Mouse (Mus musculus) lung, postnatal 0 days (tissue): Measurements from ENCODE around the gene Sez6l. TPM values are rescaled to one million over a fixed set of nuclear protein-coding genes. Genes with fewer than 3 reads are reported as not detected.

ENCODE experiments used
- ATAC-seq: fragments of 200-750 bp; cut with Nextera tagmentation; 2 replicates; pipeline ENCODE4 v1.8.0; 2017; ENCODE audit warnings: moderate library complexity
- DNase-seq: peaks from one replicate; pipeline ENCODE4 v3.0.0-alpha.2; 2016; ENCODE audit warnings: low spot score
- H3K27ac ChIP-seq: fragments of 300-500 bp; sonication (generic); 2 replicates; pipeline ENCODE4 v1.5.1; 2014; ENCODE audit warnings: antibody characterized with exemption, mild to moderate bottlenecking, low read length, mixed read lengths
- H3K27me3 ChIP-seq: fragments of 300-500 bp; sonication (generic); replicated peaks from 2 replicates; pipeline ENCODE4 v1.6.1; 2014; ENCODE audit warnings: low read length, mixed read lengths; ENCODE audit not compliant: insufficient read depth
- H3K36me3 ChIP-seq: fragments of 300-500 bp; sonication (generic); 2 replicates; pipeline ENCODE4 v1.6.1; 2014; ENCODE audit warnings: low read length, mixed read lengths; ENCODE audit not compliant: insufficient read depth
- H3K4me1 ChIP-seq: fragments of 300-500 bp; sonication (generic); 2 replicates; pipeline ENCODE4 v1.6.1; 2014; ENCODE audit warnings: antibody characterized with exemption, low read depth, low read length, mixed read lengths; ENCODE audit not compliant: insufficient read depth
- H3K4me2 ChIP-seq: fragments of 300-500 bp; sonication (generic); replicated peaks from 2 replicates; pipeline ENCODE4 v1.6.1; 2014; ENCODE audit warnings: low read depth, mild to moderate bottlenecking, low read length, moderate library complexity, mixed read lengths
- H3K4me3 ChIP-seq: fragments of 300-500 bp; sonication (generic); 2 replicates; pipeline ENCODE4 v1.5.1; 2014; ENCODE audit warnings: low read depth, low read length
- H3K9ac ChIP-seq: fragments of 300-500 bp; sonication (generic); replicated peaks from 2 replicates; pipeline ENCODE4 v1.6.1; 2014; ENCODE audit warnings: low read depth, mild to moderate bottlenecking
- H3K9me3 ChIP-seq: fragments of 300-500 bp; sonication (generic); 2 replicates; pipeline ENCODE4 v1.6.1; 2016; ENCODE audit warnings: low read length, mixed read lengths
- CTCF ChIP-seq: IDR thresholded peaks from 2 replicates; pipeline ENCODE4 v1.5.1; 2016; ENCODE audit warnings: antibody characterized with exemption, mild to moderate bottlenecking
- EP300 ChIP-seq: IDR thresholded peaks from 2 replicates; pipeline ENCODE4 v1.6.1; 2016; ENCODE audit warnings: antibody characterized with exemption, mild to moderate bottlenecking, control low read depth
- WGBS: fragments of 180-500 bp; shearing (Covaris S2); extraction: QIAGEN DNeasy Blood & Tissue Kit; methylation state at CpG from one replicate; pipeline ENCODE4 v1.1.7; 2014; 5-methylcytosine and 5-hydroxymethylcytosine counted together
- polyA plus RNA-seq: library from polyadenylated mRNA; unstranded; fragments of >200 nt; fragmentation: Nextera tagmentation; extraction: Ambion mirVana; gene quantifications from 2 replicates; pipeline ENCODE4 v1.2.1, GENCODE M21; 2015

Sez6l gene
- polyA plus RNA-seq, 1 experiment from 2014 or later: 0.11 TPM

- Histone ChIP-seq H3K4me1 (no peaks in the 10 kb centered on the region), H3K27ac (no peak within 1 kb of the TSS), H3K4me2 (no peak within 1 kb of the TSS), H3K27me3 (no peaks in the 10 kb centered on the region), H3K9ac (no peak within 1 kb of the TSS), H3K9me3 (no peaks in the 10 kb centered on the region), H3K4me3 (no peak within 1 kb of the TSS), H3K36me3 (no peaks in the 10 kb centered on the region)
- 61% methylated on average over 18 of the region's 18 CpGs for WGBS
- TF ChIP-seq CTCF (no peak), EP300 (no peak)
- DNase-seq: no peak
- no peak for ATAC-seq
These were observed 128.1 kb downstream of the Sez6l start, which contains the start of gene Gm6588 for GRCm38 (mm10) chr5:112448747-112449440. Gm6588 (plus strand) TSS chr5:112449426.

GRCm38 (mm10) chr5:112438535-112438934, 138.4 kb downstream of the Sez6l start:
- no peaks in the 10 kb centered on the region for H3K36me3 ChIP-seq
- no peaks in the 10 kb centered on the region for H3K9me3 ChIP-seq
- H3K9ac ChIP-seq: no peak overlapping the region
- H3K4me3 ChIP-seq: no peak overlapping the region
- ATAC-seq: no peak
- H3K27me3 ChIP-seq: no peaks in the 10 kb centered on the region
- 35% methylated on average over 10 of the region's 10 CpGs for WGBS
- H3K4me1 ChIP-seq: no peaks in the 10 kb centered on the region
- H3K27ac ChIP-seq: no peak overlapping the region
- no peak for DNase-seq
- H3K4me2 ChIP-seq: no peak overlapping the region
- no peak for TF ChIP-seq CTCF

- Histone ChIP-seq H3K27ac (no peak overlapping the region), H3K4me2 (no peak overlapping the region), H3K36me3 (no peaks in the 10 kb centered on the region), H3K9ac (no peak overlapping the region), H3K27me3 (no peaks in the 10 kb centered on the region), H3K9me3 (no peaks in the 10 kb centered on the region), H3K4me1 (no peaks in the 10 kb centered on the region), H3K4me3 (no peak overlapping the region)
- DNase-seq: peak; percentile 61
- TF ChIP-seq CTCF (peak; percentile 93), EP300 (no peak)
- ATAC-seq: no peak
- under 1% methylated on average over 8 of the region's 8 CpGs for WGBS
These were observed 144.0 kb downstream of the Sez6l start for GRCm38 (mm10) chr5:112433004-112433403.

- Histone ChIP-seq H3K4me1 (no peaks in the 10 kb centered on the region), H3K9me3 (no peaks in the 10 kb centered on the region), H3K4me2 (no peak overlapping the region), H3K27me3 (no peaks in the 10 kb centered on the region), H3K4me3 (no peak overlapping the region), H3K36me3 (no peaks in the 10 kb centered on the region), H3K9ac (no peak overlapping the region), H3K27ac (no peak overlapping the region)
- TF ChIP-seq CTCF: no peak
- TF ChIP-seq EP300: no peak
- no peak for DNase-seq
- ATAC-seq: no peak
- WGBS: 70% methylated on average over 5 of the region's 5 CpGs
These were observed 145.0 kb downstream of the Sez6l start for GRCm38 (mm10) chr5:112432033-112432432.

- Histone ChIP-seq H3K27me3 (no peaks in the 10 kb centered on the region), H3K27ac (no peak overlapping the region), H3K4me3 (no peak overlapping the region), H3K9ac (no peak overlapping the region), H3K4me2 (peak overlapping the region; percentile 25), H3K4me1 (no peaks in the 10 kb centered on the region), H3K36me3 (no peaks in the 10 kb centered on the region), H3K9me3 (no peaks in the 10 kb centered on the region)
- no peak for DNase-seq
- TF ChIP-seq EP300 (no peak), CTCF (no peak)
- 15% methylated on average over 14 of the region's 14 CpGs for WGBS
- no peak for ATAC-seq
These were observed 145.7 kb downstream of the Sez6l start for GRCm38 (mm10) chr5:112431120-112431775.

GRCm38 (mm10) chr5:112428944-112429343, 148.0 kb downstream of the Sez6l start:
- Histone ChIP-seq H3K36me3 (no peaks in the 10 kb centered on the region), H3K27me3 (0 out of 2 replicates have a peak, but pooled peaks cover 3% of the 10 kb centered on the region), H3K27ac (no peak overlapping the region), H3K9me3 (no peaks in the 10 kb centered on the region), H3K4me3 (no peak overlapping the region), H3K9ac (no peak overlapping the region), H3K4me1 (no peaks in the 10 kb centered on the region), H3K4me2 (no peak overlapping the region)
- ATAC-seq: no peak; the same call in 1 of the 2 replicates
- DNase-seq: peak; percentile 48
- WGBS: 15% methylated on average over 19 of the region's 19 CpGs
- peak; percentile 85 for TF ChIP-seq CTCF
- TF ChIP-seq EP300: no peak
